Mouse (Mus musculus) embryonic facial prominence, embryonic 13.5 days (tissue): ENCODE measurements at regions not wholly inside any gene's neighbourhood (a gene's known extent, or its start where the extent isn't known, plus 50 kb on each side); places are given as distances from the start of the nearest gene placed in this dataset.

ENCODE experiments used
- ATAC-seq: fragments of 200-750 bp; cut with Nextera tagmentation; 2 replicates; pipeline ENCODE4 v1.8.0; 2017; ENCODE audit warnings: low read depth; ENCODE audit not compliant: insufficient number of reproducible peaks, insufficient read depth, low FRiP score, low TSS enrichment
- H3K27ac ChIP-seq: fragments of 300-500 bp; sonication (generic); 2 replicates; pipeline ENCODE4 v1.5.1; 2015; ENCODE audit warnings: moderate library complexity, mild to moderate bottlenecking, inconsistent platforms
- H3K27me3 ChIP-seq: fragments of 300-500 bp; sonication (generic); 2 replicates; pipeline ENCODE4 v1.6.1; 2015; ENCODE audit warnings: mild to moderate bottlenecking, inconsistent platforms
- H3K36me3 ChIP-seq: fragments of 300-500 bp; sonication (generic); 2 replicates; pipeline ENCODE4 v1.6.1; 2015; ENCODE audit warnings: mild to moderate bottlenecking, inconsistent platforms
- H3K4me1 ChIP-seq: fragments of 300-500 bp; sonication (generic); 2 replicates; pipeline ENCODE4 v1.6.1; 2015; ENCODE audit warnings: inconsistent platforms
- H3K4me2 ChIP-seq: fragments of 300-500 bp; sonication (generic); 2 replicates; pipeline ENCODE4 v1.6.1; 2015; ENCODE audit warnings: moderate library complexity, mild to moderate bottlenecking, inconsistent platforms
- H3K4me3 ChIP-seq: fragments of 300-500 bp; sonication (generic); 2 replicates; pipeline ENCODE4 v1.5.1; 2015; ENCODE audit warnings: mild to moderate bottlenecking, inconsistent platforms
- H3K9ac ChIP-seq: fragments of 300-500 bp; sonication (generic); 2 replicates; pipeline ENCODE4 v1.6.1; 2015; ENCODE audit warnings: mild to moderate bottlenecking, inconsistent platforms
- H3K9me3 ChIP-seq: fragments of 300-500 bp; sonication (generic); 2 replicates; pipeline ENCODE4 v1.6.1; 2016; ENCODE audit warnings: inconsistent platforms
- WGBS: fragments of 180-500 bp; shearing (Covaris S2); methylation state at CpG from one replicate; pipeline ENCODE4 v1.1.7; 2015; ENCODE audit warnings: mixed read lengths; 5-methylcytosine and 5-hydroxymethylcytosine counted together
- microRNA counts: library from miRNA; unstranded; fragments of <30 nt; microRNA quantifications from one replicate; lab custom pipeline; 2016
- microRNA-seq: library from miRNA; unstranded; fragments of <30 nt; microRNA quantifications from one replicate; pipeline ENCODE4, GENCODE M21; 2016

- H3K9me3 ChIP-seq, result no peaks in the 10 kb centered on the region
- H3K4me1 ChIP-seq, result no peaks in the 10 kb centered on the region
- peaks cover 53% of the 10 kb centered on the region for H3K27me3 ChIP-seq
- H3K27ac ChIP-seq, result no peak overlapping the region
- no peak overlapping the region for H3K4me2 ChIP-seq
- H3K4me3 ChIP-seq, result no peak overlapping the region
- H3K36me3 ChIP-seq, result no peaks in the 10 kb centered on the region
- ATAC-seq, result no peak
- 49% methylated on average over 3 of the region's 3 CpGs for WGBS
- H3K9ac ChIP-seq, result no peak overlapping the region
Observed at GRCm38 (mm10) chrX:105346420-105346819, 153.2 kb upstream of the Cypt2 start.

GRCm38 (mm10) chrX:105366284-105366683 is 133.3 kb upstream of the Cypt2 start:
- WGBS, result 19% methylated on average over 2 of the region's 2 CpGs
- peaks cover 36% of the 10 kb centered on the region for H3K27me3 ChIP-seq

GRCm38 (mm10) chrX:105367979-105368378 is 131.6 kb upstream of the Cypt2 start:
- no peak overlapping the region for H3K9ac ChIP-seq
- no peak overlapping the region for H3K4me2 ChIP-seq
- 55% methylated on average over 2 of the region's 2 CpGs for WGBS
- H3K27ac ChIP-seq, result no peak overlapping the region
- H3K36me3 ChIP-seq, result no peaks in the 10 kb centered on the region
- 0 out of 2 replicates have a peak, but pooled peaks cover 6% of the 10 kb centered on the region for H3K4me1 ChIP-seq
- no peak overlapping the region for H3K4me3 ChIP-seq
- H3K9me3 ChIP-seq, result no peaks in the 10 kb centered on the region
- peaks cover 40% of the 10 kb centered on the region for H3K27me3 ChIP-seq
- no peak for ATAC-seq

More at GRCm38 (mm10) chrX:105366284-105366683, 133.3 kb upstream of the Cypt2 start:
- Histone ChIP-seq H3K9me3 (no peaks in the 10 kb centered on the region), H3K27ac (peak overlapping the region; percentile 3; the same call in 1 of the 2 replicates), H3K9ac (no peak overlapping the region), H3K4me2 (no peak overlapping the region), H3K4me1 (0 out of 2 replicates have a peak, but pooled peaks cover 6% of the 10 kb centered on the region), H3K4me3 (no peak overlapping the region), H3K36me3 (no peaks in the 10 kb centered on the region)
- ATAC-seq, result no peak

GRCm38 (mm10) chrX:105390506-105390905 is 109.1 kb upstream of the Cypt2 start:
- no peak for ATAC-seq
- no peak overlapping the region for H3K9ac ChIP-seq
- H3K4me3 ChIP-seq, result no peak overlapping the region
- H3K9me3 ChIP-seq, result no peaks in the 10 kb centered on the region
- peaks cover 36% of the 10 kb centered on the region for H3K27me3 ChIP-seq
- H3K36me3 ChIP-seq, result no peaks in the 10 kb centered on the region
- no peak overlapping the region for H3K4me2 ChIP-seq
- no peak overlapping the region for H3K27ac ChIP-seq
- H3K4me1 ChIP-seq, result no peaks in the 10 kb centered on the region
- 61% methylated on average over 1 of the region's 1 CpGs for WGBS

- Histone ChIP-seq H3K27ac (no peak overlapping the region), H3K4me1 (no peaks in the 10 kb centered on the region), H3K27me3 (peaks cover 36% of the 10 kb centered on the region), H3K9me3 (no peaks in the 10 kb centered on the region), H3K36me3 (no peaks in the 10 kb centered on the region), H3K9ac (no peak overlapping the region), H3K4me2 (no peak overlapping the region), H3K4me3 (no peak overlapping the region)
- no peak for ATAC-seq
Observed at GRCm38 (mm10) chrX:105391029-105391428, 108.5 kb upstream of the Cypt2 start.

- Histone ChIP-seq H3K4me2 (no peak overlapping the region), H3K27me3 (peaks cover 37% of the 10 kb centered on the region), H3K36me3 (no peaks in the 10 kb centered on the region), H3K9ac (no peak overlapping the region), H3K4me3 (no peak overlapping the region), H3K27ac (no peak overlapping the region), H3K9me3 (no peaks in the 10 kb centered on the region), H3K4me1 (no peaks in the 10 kb centered on the region)
- no peak for ATAC-seq
- 24% methylated on average over 8 of the region's 8 CpGs for WGBS
Observed at GRCm38 (mm10) chrX:105391680-105392462, 107.7 kb upstream of the Cypt2 start.

GRCm38 (mm10) chrX:105393259-105393658 is 106.3 kb upstream of the Cypt2 start:
- no peaks in the 10 kb centered on the region for H3K9me3 ChIP-seq
- no peak for ATAC-seq
- no peak overlapping the region for H3K9ac ChIP-seq
- H3K4me2 ChIP-seq, result no peak overlapping the region
- H3K27ac ChIP-seq, result no peak overlapping the region
- H3K36me3 ChIP-seq, result no peaks in the 10 kb centered on the region
- H3K4me1 ChIP-seq, result no peaks in the 10 kb centered on the region
- H3K4me3 ChIP-seq, result no peak overlapping the region
- 49% methylated on average over 11 of the region's 11 CpGs for WGBS
- peaks cover 32% of the 10 kb centered on the region for H3K27me3 ChIP-seq

GRCm38 (mm10) chrX:105413351-105413750 is 86.2 kb upstream of the Cypt2 start:
- Histone ChIP-seq H3K9me3 (no peaks in the 10 kb centered on the region), H3K27me3 (peaks cover 18% of the 10 kb centered on the region), H3K4me1 (no peaks in the 10 kb centered on the region), H3K9ac (no peak overlapping the region), H3K27ac (no peak overlapping the region), H3K4me3 (no peak overlapping the region), H3K4me2 (no peak overlapping the region), H3K36me3 (no peaks in the 10 kb centered on the region)
- WGBS, result 51% methylated on average over 5 of the region's 5 CpGs
- no peak for ATAC-seq

- H3K9me3 ChIP-seq, result no peaks in the 10 kb centered on the region
- no peak for ATAC-seq
- no peak overlapping the region for H3K27ac ChIP-seq
- no peaks in the 10 kb centered on the region for H3K36me3 ChIP-seq
- peaks cover 14% of the 10 kb centered on the region; the same call in 1 of the 2 replicates for H3K27me3 ChIP-seq
- H3K4me1 ChIP-seq, result no peaks in the 10 kb centered on the region
- no peak overlapping the region for H3K4me3 ChIP-seq
- WGBS, result 39% methylated on average over 3 of the region's 3 CpGs
- H3K9ac ChIP-seq, result no peak overlapping the region
- no peak overlapping the region for H3K4me2 ChIP-seq
Observed at GRCm38 (mm10) chrX:105420976-105421375, 78.6 kb upstream of the Cypt2 start.

MicroRNAs in the stretch of these regions (microRNA counts, 519-probe panel; counts per million panel counts)
- 236 counts per million, percentile 44 among the panel's probes with 10 or more counts for microRNA mmu-miR-325 (lab: Ali Mortazavi, UCI)

Small RNA genes lying in the stretch of these regions (microRNA-seq; reads per million reads assigned to microRNA genes)
- gene Mir325, result 78.6 reads per million, percentile 50 among the genes with 10 or more reads in this experiment
